Comparison of ENCODE assay signal across 12 mouse cellular contexts in genomic region chr10:117174645-117175044, GRCm38 (mm10). TPM values are rescaled to one million over a fixed set of nuclear protein-coding genes. Genes with fewer than 3 reads are reported as not detected.
A peak's percentile ranks its signal among the peaks of the same experiment; 100 is the strongest.
DNase-seq lines count a peak whose midpoint lies in the region; ATAC-seq and TF ChIP-seq lines count a peak whose summit lies in the region.
"Had no signal": no experiment of that assay in that cellular context is flagged by ENCODE, and none has a peak within 500 bp of the region (broad histone marks: within the 10 kb centered on the region; RNA-seq: fewer than 3 reads in every experiment).

No protein-coding gene starts in this region.

- H3K4me1 ChIP-seq in heart, embryonic 12.5 days (replicated peaks): peaks cover 21% of the 10 kb centered on the region
- H3K4me1 ChIP-seq in embryonic facial prominence, embryonic 13.5 days: peaks cover 13% of the 10 kb centered on the region
- H3K4me1 ChIP-seq in midbrain, embryonic 11.5 days (ENCODE audit: control insufficient read depth, insufficient read depth, low read length): peaks cover 3% of the 10 kb centered on the region; the same call in 1 of the 2 replicates
- H3K4me1 ChIP-seq: limb, embryonic 12.5 days had no signal

- TF ChIP-seq CTCF in C2C12 (IDR thresholded peaks at IDR 0.05; ENCODE audit: control insufficient read depth, insufficient read depth, insufficient read length): no peak

- no peaks in the 10 kb centered on the region for H3K79me3 ChIP-seq in C2C12 (ENCODE audit: low read depth)

- no peak overlapping the region for H3K9ac ChIP-seq in heart, embryonic 12.5 days
- H3K9ac ChIP-seq in embryonic facial prominence, embryonic 13.5 days: no peak overlapping the region
- H3K9ac ChIP-seq in midbrain, embryonic 11.5 days (ENCODE audit: low read length): no peak overlapping the region
- H3K9ac ChIP-seq: limb, embryonic 12.5 days had no signal

- no peak overlapping the region for H3K4me3 ChIP-seq in heart, embryonic 12.5 days
- H3K4me3 ChIP-seq in C2C12 (ENCODE audit: insufficient read depth, poor library complexity, severe bottlenecking): peak overlapping the region; percentile 19
- no peak overlapping the region for H3K4me3 ChIP-seq in embryonic facial prominence, embryonic 13.5 days
- no peak overlapping the region for H3K4me3 ChIP-seq in midbrain, embryonic 11.5 days (ENCODE audit: low read depth, low read length)
- H3K4me3 ChIP-seq: limb, embryonic 12.5 days; megakaryocyte, embryonic 14.5 days had no signal

- no peaks in the 10 kb centered on the region for H3K9me3 ChIP-seq in heart, embryonic 12.5 days (replicated peaks)
- no peaks in the 10 kb centered on the region for H3K9me3 ChIP-seq in embryonic facial prominence, embryonic 13.5 days
- no peaks in the 10 kb centered on the region for H3K9me3 ChIP-seq in midbrain, embryonic 11.5 days (ENCODE audit: control insufficient read depth, low read length)
- H3K9me3 ChIP-seq: limb, embryonic 12.5 days; megakaryocyte, embryonic 14.5 days had no signal

- WGBS in heart, embryonic 12.5 days: 45% methylated on average over 12 of the region's 12 CpGs
- 50% methylated on average over 12 of the region's 12 CpGs for WGBS in embryonic facial prominence, embryonic 13.5 days
- 58% methylated on average over 12 of the region's 12 CpGs for WGBS in midbrain, embryonic 11.5 days

- no peak for DNase-seq in heart, adult 11 months
- DNase-seq in midbrain, embryonic 11.5 days (ENCODE audit: low spot score, missing footprints): no peak
- no peak for DNase-seq in left cerebral cortex, adult 9 months (ENCODE audit: low spot score in 2 of 2)
- no peak for DNase-seq in embryo, embryonic 9.5 days (ENCODE audit: extremely low spot score)
- no peak for DNase-seq in kidney, postnatal 10 days
- DNase-seq: cerebellum, adult 2 months; kidney, postnatal 36 days had no signal

- no peaks in the 10 kb centered on the region for H3K79me2 ChIP-seq in C2C12 (ENCODE audit: control insufficient read depth, insufficient read depth)

- no peak for ATAC-seq in heart, embryonic 12.5 days (ENCODE audit: insufficient number of reproducible peaks, low FRiP score)
- ATAC-seq in embryonic facial prominence, embryonic 13.5 days (ENCODE audit: insufficient number of reproducible peaks, insufficient read depth, low FRiP score, low TSS enrichment, low read depth): no peak
- ATAC-seq in midbrain, embryonic 11.5 days (ENCODE audit: low FRiP score): no peak

- H3K27me3 ChIP-seq in heart, embryonic 12.5 days (replicated peaks): no peaks in the 10 kb centered on the region
- no peaks in the 10 kb centered on the region for H3K27me3 ChIP-seq in C2C12 (ENCODE audit: control insufficient read depth, insufficient read depth, insufficient read length)
- H3K27me3 ChIP-seq in embryonic facial prominence, embryonic 13.5 days: no peaks in the 10 kb centered on the region
- H3K27me3 ChIP-seq in midbrain, embryonic 11.5 days (ENCODE audit: control insufficient read depth, insufficient read depth, low read length): no peaks in the 10 kb centered on the region
- H3K27me3 ChIP-seq: limb, embryonic 12.5 days had no signal

- H3ac ChIP-seq in C2C12 (ENCODE audit: control insufficient read depth, insufficient read length, low read depth): peak overlapping the region; percentile 71

- no peaks in the 10 kb centered on the region for H3K36me3 ChIP-seq in heart, embryonic 12.5 days
- H3K36me3 ChIP-seq in C2C12 (ENCODE audit: control insufficient read depth, insufficient read depth): no peaks in the 10 kb centered on the region
- H3K36me3 ChIP-seq in embryonic facial prominence, embryonic 13.5 days: no peaks in the 10 kb centered on the region
- H3K36me3 ChIP-seq in midbrain, embryonic 11.5 days (ENCODE audit: control insufficient read depth, insufficient read depth, low read length): no peaks in the 10 kb centered on the region
- H3K36me3 ChIP-seq: limb, embryonic 12.5 days had no signal

- H3K27ac ChIP-seq in heart, embryonic 12.5 days (ENCODE audit: poor library complexity, severe bottlenecking): peak overlapping the region; percentile 3; the same call in 1 of the 2 replicates
- 0 out of 2 replicates have a peak overlapping the region, but pooled peaks have one; percentile 23 for H3K27ac ChIP-seq in embryonic facial prominence, embryonic 13.5 days
- no peak overlapping the region for H3K27ac ChIP-seq in midbrain, embryonic 11.5 days (ENCODE audit: low read depth, low read length)
- H3K27ac ChIP-seq: limb, embryonic 12.5 days had no signal

- peak overlapping the region; percentile 48 for H3K4me2 ChIP-seq in heart, embryonic 12.5 days
- H3K4me2 ChIP-seq in embryonic facial prominence, embryonic 13.5 days: peak overlapping the region; percentile 40
- peak overlapping the region; percentile 17; the same call in 1 of the 2 replicates for H3K4me2 ChIP-seq in midbrain, embryonic 11.5 days
- H3K4me2 ChIP-seq: limb, embryonic 12.5 days had no signal

TF ChIP-seq in C2C12, 6 proteins besides CTCF, POLR2A, EP300 and RAD21:
- no peak for TF ChIP-seq USF1 (IDR thresholded peaks at IDR 0.05; ENCODE audit: low read depth)
- TF ChIP-seq FOSL1 (IDR thresholded peaks at IDR 0.05; ENCODE audit: insufficient read depth, low read length, poor library complexity, severe bottlenecking): peak; percentile 23
TF ChIP-seq in C2C12: peak in this region for 1.

RNA-seq across cellular contexts. Expression of gene Frs2, which starts 26.3 kb away (rescaled TPM):
- 23.4 and 25.0 TPM in 2 replicates for polyA plus RNA-seq in heart, embryonic 12.5 days (2016; fragmentation: Nextera tagmentation; extraction: Ambion mirVana)
- 11.0 TPM for polyA plus RNA-seq in C2C12 (2012; fragmentation: generic; extraction: Trizol)
- 20.8 and 25.8 TPM in 2 replicates for polyA plus RNA-seq in embryonic facial prominence, embryonic 13.5 days (2015; fragmentation: Nextera tagmentation; extraction: Ambion mirVana)
- 27.1 and 28.5 TPM in 2 replicates for polyA plus RNA-seq in midbrain, embryonic 11.5 days (2014; fragmentation: Nextera tagmentation; extraction: Ambion mirVana)

RNA-seq across cellular contexts. Expression of gene Yeats4, which starts 49.7 kb away (rescaled TPM):
- polyA plus RNA-seq in heart, embryonic 12.5 days (2016; fragmentation: Nextera tagmentation; extraction: Ambion mirVana): 64.1 and 66.2 TPM in 2 replicates
- 40.8 TPM for polyA plus RNA-seq in C2C12 (2012; fragmentation: generic; extraction: Trizol)
- 80.0 and 87.4 TPM in 2 replicates for polyA plus RNA-seq in embryonic facial prominence, embryonic 13.5 days (2015; fragmentation: Nextera tagmentation; extraction: Ambion mirVana)
- polyA plus RNA-seq in midbrain, embryonic 11.5 days (2014; fragmentation: Nextera tagmentation; extraction: Ambion mirVana): 173 and 194 TPM in 2 replicates
